Mouse (Mus musculus) hindbrain, embryonic 15.5 days (tissue): ENCODE results near the gene Tmem238l. TPM values are rescaled to one million over a fixed set of nuclear protein-coding genes. Genes with fewer than 3 reads are reported as not detected.

ENCODE experiments used
- ATAC-seq: fragments of 200-750 bp; cut with Nextera tagmentation; 2 replicates; pipeline ENCODE4 v1.8.0; 2017; ENCODE audit warnings: low read depth, moderate number of reproducible peaks, moderate TSS enrichment; ENCODE audit not compliant: low FRiP score
- H3K27ac ChIP-seq: fragments of 300-500 bp; sonication (generic); replicated peaks from 2 replicates; pipeline ENCODE4 v1.5.1; 2015; ENCODE audit warnings: mild to moderate bottlenecking, inconsistent platforms
- H3K27me3 ChIP-seq: fragments of 300-500 bp; sonication (generic); 2 replicates; pipeline ENCODE4 v1.6.1; 2015; ENCODE audit warnings: control low read depth, inconsistent platforms
- H3K36me3 ChIP-seq: fragments of 300-500 bp; sonication (generic); 2 replicates; pipeline ENCODE4 v1.6.1; 2015; ENCODE audit warnings: control low read depth, inconsistent platforms
- H3K4me1 ChIP-seq: fragments of 300-500 bp; sonication (generic); replicated peaks from 2 replicates; pipeline ENCODE4 v1.6.1; 2015; ENCODE audit warnings: control low read depth, inconsistent platforms
- H3K4me2 ChIP-seq: fragments of 300-500 bp; sonication (generic); 2 replicates; pipeline ENCODE4 v1.6.1; 2015; ENCODE audit warnings: moderate library complexity, mild to moderate bottlenecking, inconsistent platforms
- H3K4me3 ChIP-seq: fragments of 300-500 bp; sonication (generic); 2 replicates; pipeline ENCODE4 v1.5.1; 2015; ENCODE audit warnings: mild to moderate bottlenecking, inconsistent platforms
- H3K9ac ChIP-seq: fragments of 300-500 bp; sonication (generic); 2 replicates; pipeline ENCODE4 v1.6.1; 2015; ENCODE audit warnings: inconsistent platforms
- H3K9me3 ChIP-seq: fragments of 300-500 bp; sonication (generic); 2 replicates; pipeline ENCODE4 v1.6.1; 2016; ENCODE audit warnings: control low read depth, inconsistent platforms
- WGBS: fragments of 180-500 bp; shearing (Covaris S2); methylation state at CpG from one replicate; pipeline ENCODE4 v1.1.7; 2015; 5-methylcytosine and 5-hydroxymethylcytosine counted together
- polyA plus RNA-seq: library from polyadenylated mRNA; unstranded; fragments of >200 nt; fragmentation: Nextera tagmentation; extraction: Ambion mirVana; gene quantifications from 2 replicates; pipeline ENCODE4 v1.2.1, GENCODE M21; 2015

Gene Tmem238l
- polyA plus RNA-seq, 1 experiment from 2014 or later: not detected

DNA sequence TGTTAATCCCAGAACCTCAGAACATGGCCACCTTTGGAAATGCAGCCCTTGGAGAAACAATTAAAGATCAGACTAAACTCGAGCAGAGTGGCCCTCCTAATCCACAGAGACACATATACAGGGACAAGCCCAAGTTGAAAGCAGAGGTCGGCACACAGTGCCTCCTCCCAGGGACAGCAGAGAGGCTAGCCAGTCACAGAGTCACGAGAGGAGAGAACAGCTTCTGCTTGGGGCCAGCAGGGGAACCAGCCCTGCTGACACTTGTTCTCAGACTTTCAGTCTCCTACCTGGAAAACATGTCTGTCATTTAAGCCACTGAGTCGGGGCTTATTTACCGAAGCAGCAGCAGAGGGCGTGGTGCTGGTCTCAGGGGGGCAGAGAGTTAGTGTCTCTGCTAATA is 9.9 kb upstream of the Tmem238l start:
- no peak overlapping the region for H3K9ac ChIP-seq
- H3K9me3 ChIP-seq: no peaks in the 10 kb centered on the region
- no peaks in the 10 kb centered on the region for H3K4me1 ChIP-seq
- H3K4me2 ChIP-seq: no peak overlapping the region
- H3K27me3 ChIP-seq: no peaks in the 10 kb centered on the region
- no peaks in the 10 kb centered on the region for H3K36me3 ChIP-seq
- no peak overlapping the region for H3K27ac ChIP-seq
- WGBS: 74% methylated on average over 6 of the region's 6 CpGs
- no peak overlapping the region for H3K4me3 ChIP-seq
- ATAC-seq: no peak

DNA sequence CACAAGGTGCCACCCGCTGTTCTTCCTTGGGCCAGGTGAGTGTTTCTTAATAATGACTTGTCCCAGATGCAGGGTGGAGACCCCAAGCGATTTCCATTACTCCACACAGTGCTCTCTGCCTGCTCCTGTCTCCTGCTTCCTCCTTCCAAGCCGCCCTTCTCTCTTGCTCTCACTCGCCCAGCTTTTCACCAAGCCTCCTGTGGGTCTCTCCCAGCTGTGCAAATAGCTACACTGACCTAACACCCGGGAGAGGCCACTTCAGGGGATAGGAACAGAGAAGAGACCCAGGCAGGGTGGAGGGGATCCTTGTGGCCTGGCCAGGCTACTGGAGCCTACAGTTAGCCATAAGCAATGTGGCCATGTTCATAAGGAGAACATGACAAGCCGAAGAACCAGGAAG is 9.5 kb upstream of the Tmem238l start:
- H3K4me2 ChIP-seq: no peak overlapping the region
- H3K9ac ChIP-seq: no peak overlapping the region
- no peaks in the 10 kb centered on the region for H3K36me3 ChIP-seq
- H3K27me3 ChIP-seq: no peaks in the 10 kb centered on the region
- H3K4me3 ChIP-seq: no peak overlapping the region
- H3K9me3 ChIP-seq: no peaks in the 10 kb centered on the region
- H3K27ac ChIP-seq: no peak overlapping the region
- H3K4me1 ChIP-seq: no peaks in the 10 kb centered on the region
- ATAC-seq: no peak
- WGBS: 87% methylated on average over 6 of the region's 6 CpGs

DNA sequence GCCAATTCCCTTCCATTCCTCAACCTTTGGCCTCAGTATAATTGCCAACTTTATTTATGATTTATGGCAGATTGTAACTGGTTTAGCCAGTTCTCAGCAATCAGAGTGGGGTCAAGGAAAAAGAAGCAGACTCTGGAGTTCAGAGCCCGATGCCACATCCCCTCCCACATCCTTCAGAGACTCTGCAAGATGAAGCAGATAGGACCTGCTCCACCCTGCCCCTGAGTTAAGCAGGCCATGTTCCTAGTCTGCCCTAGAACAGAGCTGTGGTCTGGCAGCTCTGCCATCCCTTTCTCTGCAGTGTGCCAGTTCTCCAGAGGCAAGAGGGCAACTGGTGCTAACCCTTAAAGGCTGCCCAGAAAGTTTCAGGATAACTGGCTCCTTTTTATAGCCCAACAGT is 4.4 kb downstream of the Tmem238l start:
- no peaks in the 10 kb centered on the region for H3K4me1 ChIP-seq
- ATAC-seq: no peak
- no peak overlapping the region for H3K27ac ChIP-seq
- no peak overlapping the region for H3K9ac ChIP-seq
- H3K27me3 ChIP-seq: no peaks in the 10 kb centered on the region
- H3K9me3 ChIP-seq: no peaks in the 10 kb centered on the region
- no peaks in the 10 kb centered on the region for H3K36me3 ChIP-seq
- H3K4me2 ChIP-seq: no peak overlapping the region
- H3K4me3 ChIP-seq: no peak overlapping the region
- 88% methylated on average over 1 of the region's 1 CpGs for WGBS

DNA sequence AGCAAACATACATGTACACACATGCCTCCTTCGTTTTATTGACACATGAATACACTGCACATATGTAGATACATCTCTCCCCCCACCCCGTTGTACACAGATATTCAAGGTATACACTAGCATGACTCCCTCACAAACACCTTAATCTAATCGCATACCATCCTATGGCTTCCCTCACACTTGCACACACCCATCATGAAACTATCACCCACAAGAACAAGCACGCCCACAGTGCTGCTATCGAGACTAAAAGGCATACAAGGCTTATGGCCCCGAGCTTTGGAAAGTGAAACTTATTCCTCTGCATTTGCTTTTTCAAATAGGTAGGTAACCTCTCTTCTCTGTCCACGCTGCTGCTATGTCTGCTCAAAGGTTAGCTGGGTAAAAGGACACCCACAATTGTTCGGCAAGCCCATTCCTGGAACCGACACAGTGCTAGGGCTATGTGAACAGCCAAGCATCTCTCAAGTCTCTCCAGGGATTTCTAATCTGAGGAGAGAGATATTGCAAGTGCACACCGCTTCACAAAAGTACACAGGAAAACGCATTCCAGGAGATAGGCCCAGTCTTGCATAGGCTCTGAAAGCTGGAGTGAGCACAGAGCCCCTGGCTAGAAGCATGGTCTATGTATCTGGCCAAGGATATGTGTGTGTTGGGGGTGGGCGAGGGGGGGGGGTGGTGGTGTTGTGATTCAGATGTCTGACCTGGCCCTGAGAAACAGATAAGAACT is 5.2 kb downstream of the Tmem238l start:
- WGBS: 87% methylated on average over 12 of the region's 12 CpGs
- Histone ChIP-seq H3K27ac (no peak overlapping the region), H3K9ac (no peak overlapping the region), H3K4me1 (no peaks in the 10 kb centered on the region), H3K9me3 (no peaks in the 10 kb centered on the region), H3K4me2 (no peak overlapping the region), H3K4me3 (no peak overlapping the region), H3K36me3 (no peaks in the 10 kb centered on the region), H3K27me3 (no peaks in the 10 kb centered on the region)
- ATAC-seq: no peak

DNA sequence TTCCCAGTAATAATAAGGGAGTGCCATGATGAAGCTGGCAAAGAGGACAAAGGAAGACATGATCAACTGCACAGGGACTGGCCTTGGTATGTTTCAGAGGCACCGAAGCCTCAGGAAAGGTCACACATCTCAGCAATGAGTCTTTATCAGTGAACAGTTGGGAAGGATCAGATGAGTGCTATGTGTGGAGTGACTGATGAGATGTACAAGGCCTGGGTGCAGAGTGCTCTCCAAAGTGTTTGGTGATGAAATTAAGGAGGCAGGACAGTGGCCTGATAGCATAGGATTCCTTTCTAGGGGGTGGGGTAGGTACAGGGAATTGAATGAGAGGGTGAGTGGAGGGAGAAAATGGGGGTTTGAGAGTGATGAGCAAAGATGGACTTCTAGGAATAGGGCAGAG is 7.0 kb downstream of the Tmem238l start:
- Histone ChIP-seq H3K9me3 (no peaks in the 10 kb centered on the region), H3K4me3 (no peak overlapping the region)
- no peak for ATAC-seq

DNA sequence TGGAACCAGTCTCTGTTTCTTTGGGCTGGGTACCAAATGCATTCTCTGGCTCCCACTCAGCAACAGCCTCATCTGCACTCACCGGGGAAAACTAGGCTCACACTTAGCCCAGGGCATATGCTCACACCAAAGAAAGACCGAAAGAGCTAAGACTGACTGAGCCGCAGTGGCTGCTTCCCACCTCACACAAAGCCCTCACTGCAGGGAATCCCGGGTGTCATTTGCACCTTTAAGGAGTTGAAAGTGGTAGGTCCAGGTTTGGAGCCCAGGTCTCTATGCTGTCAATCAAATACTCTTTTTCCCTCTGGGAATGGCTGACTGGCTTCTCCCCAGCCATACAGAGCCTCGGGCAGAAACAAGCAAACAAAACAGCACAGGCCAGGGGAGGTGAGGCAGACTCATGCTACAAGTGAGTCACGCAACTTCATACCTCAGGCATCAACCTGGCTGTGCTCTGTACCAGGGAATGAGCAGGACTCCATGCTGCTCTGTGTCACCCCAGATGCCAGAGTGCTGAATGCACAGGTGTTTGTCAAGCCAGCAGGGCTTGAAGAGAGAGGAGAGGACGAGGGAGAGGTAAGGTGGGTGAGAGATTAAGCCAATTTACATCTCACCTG is 10.2 kb downstream of the Tmem238l start:
- ATAC-seq: no peak
- no peaks in the 10 kb centered on the region for H3K36me3 ChIP-seq
- H3K9ac ChIP-seq: no peak overlapping the region
- H3K27me3 ChIP-seq: no peaks in the 10 kb centered on the region
- H3K9me3 ChIP-seq: no peaks in the 10 kb centered on the region
- no peak overlapping the region for H3K4me3 ChIP-seq
- H3K4me1 ChIP-seq: no peaks in the 10 kb centered on the region
- H3K27ac ChIP-seq: no peak overlapping the region
- 22% methylated on average over 7 of the region's 7 CpGs for WGBS
- H3K4me2 ChIP-seq: no peak overlapping the region

More for the DNA sequence above, 7.0 kb downstream of the Tmem238l start:
- Histone ChIP-seq H3K9ac (no peak overlapping the region), H3K36me3 (no peaks in the 10 kb centered on the region), H3K27ac (no peak overlapping the region), H3K4me1 (no peaks in the 10 kb centered on the region), H3K27me3 (no peaks in the 10 kb centered on the region), H3K4me2 (no peak overlapping the region)
- WGBS: 95% methylated on average over 1 of the region's 1 CpGs

DNA sequence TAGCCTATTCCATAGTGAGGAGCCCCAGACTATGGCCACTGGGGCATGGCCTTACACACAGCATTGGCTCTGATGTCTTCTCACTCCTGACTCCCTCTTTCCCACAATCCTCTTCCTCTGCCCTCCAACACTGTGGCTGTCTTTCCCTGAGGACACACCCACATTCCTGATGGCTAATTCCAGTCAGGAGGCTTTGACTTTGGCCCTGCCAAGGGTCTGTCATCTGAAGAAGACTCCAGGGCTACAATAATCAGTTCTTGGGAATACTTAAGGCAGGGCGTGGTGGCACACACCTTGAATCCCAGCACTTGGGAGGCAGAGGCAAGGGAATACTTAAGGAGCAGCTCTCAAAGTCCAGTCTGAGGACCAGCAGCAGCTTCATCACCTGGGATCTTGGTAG is 12.1 kb downstream of the Tmem238l start:
- H3K4me1 ChIP-seq: no peaks in the 10 kb centered on the region
- ATAC-seq: no peak
- no peaks in the 10 kb centered on the region for H3K27me3 ChIP-seq
- no peak overlapping the region for H3K4me3 ChIP-seq
- H3K9me3 ChIP-seq: no peaks in the 10 kb centered on the region
- 94% methylated on average over 1 of the region's 1 CpGs for WGBS
- H3K4me2 ChIP-seq: no peak overlapping the region
- H3K27ac ChIP-seq: no peak overlapping the region
- H3K36me3 ChIP-seq: no peaks in the 10 kb centered on the region
- H3K9ac ChIP-seq: no peak overlapping the region

DNA sequence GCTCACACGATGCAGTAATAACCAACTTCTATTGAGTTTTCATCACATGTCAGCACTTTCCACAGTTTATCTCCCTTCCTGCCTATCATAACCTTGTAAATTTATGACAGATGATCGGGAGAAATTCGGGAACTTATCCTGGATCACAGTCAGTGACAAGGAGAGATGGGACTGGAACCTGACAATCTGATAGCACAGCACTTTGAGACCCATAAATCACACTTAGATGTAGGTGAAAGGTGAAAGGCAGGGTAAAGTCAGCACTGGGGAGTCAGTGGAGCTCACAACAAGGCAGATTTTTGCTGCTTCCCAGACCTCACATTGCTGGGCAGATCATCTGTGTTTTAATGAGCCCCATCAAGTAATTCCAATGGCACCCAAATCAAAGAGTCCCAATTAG is 17.1 kb downstream of the Tmem238l start:
- WGBS: 85% methylated on average over 3 of the region's 3 CpGs

DNA sequence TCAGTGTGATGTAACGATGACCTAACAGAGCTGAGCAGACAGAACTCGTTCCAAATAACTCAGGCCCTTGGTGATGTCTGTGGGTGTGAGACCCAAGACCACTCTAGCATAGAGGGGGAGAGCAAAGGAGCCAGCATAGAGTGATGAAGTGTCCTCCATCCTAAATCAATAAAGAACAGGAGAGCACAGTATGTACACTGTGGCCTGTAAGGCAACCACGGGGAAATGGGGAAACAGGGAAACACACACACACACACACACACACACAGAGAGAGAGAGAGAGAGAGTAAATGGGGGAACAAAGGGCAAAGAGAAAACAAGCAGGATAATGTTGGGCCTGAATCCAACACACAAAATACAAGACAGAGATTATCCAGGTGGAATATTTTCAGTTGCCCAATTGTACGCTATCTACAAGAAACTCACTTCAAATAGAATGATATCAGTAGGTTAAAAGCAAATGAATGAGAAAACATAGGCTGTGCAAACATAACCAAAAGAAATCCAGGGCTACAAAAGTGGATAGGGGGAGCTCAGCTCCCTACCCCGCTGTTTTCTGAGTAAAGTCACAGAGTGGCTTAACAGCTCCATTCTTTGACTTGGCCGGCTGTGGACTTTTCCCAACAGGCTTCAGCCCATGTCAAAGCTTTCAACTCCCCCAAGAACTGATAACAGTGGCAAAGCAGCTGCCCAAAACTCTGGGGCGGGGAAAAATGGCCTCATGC is 19.3 kb downstream of the Tmem238l start:
- Histone ChIP-seq H3K9me3 (0 out of 2 replicates have a peak, but pooled peaks cover 10% of the 10 kb centered on the region), H3K9ac (no peak overlapping the region), H3K4me2 (no peak overlapping the region), H3K27me3 (no peaks in the 10 kb centered on the region), H3K4me1 (no peaks in the 10 kb centered on the region), H3K27ac (no peak overlapping the region), H3K36me3 (no peaks in the 10 kb centered on the region), H3K4me3 (no peak overlapping the region)
- ATAC-seq: no peak
- 94% methylated on average over 7 of the region's 7 CpGs for WGBS

More for the DNA sequence above, 17.1 kb downstream of the Tmem238l start:
- Histone ChIP-seq H3K9me3 (0 out of 2 replicates have a peak, but pooled peaks cover 10% of the 10 kb centered on the region), H3K27me3 (no peaks in the 10 kb centered on the region), H3K4me2 (no peak overlapping the region), H3K4me3 (no peak overlapping the region), H3K4me1 (no peaks in the 10 kb centered on the region), H3K36me3 (no peaks in the 10 kb centered on the region), H3K27ac (no peak overlapping the region), H3K9ac (no peak overlapping the region)
- no peak for ATAC-seq

DNA sequence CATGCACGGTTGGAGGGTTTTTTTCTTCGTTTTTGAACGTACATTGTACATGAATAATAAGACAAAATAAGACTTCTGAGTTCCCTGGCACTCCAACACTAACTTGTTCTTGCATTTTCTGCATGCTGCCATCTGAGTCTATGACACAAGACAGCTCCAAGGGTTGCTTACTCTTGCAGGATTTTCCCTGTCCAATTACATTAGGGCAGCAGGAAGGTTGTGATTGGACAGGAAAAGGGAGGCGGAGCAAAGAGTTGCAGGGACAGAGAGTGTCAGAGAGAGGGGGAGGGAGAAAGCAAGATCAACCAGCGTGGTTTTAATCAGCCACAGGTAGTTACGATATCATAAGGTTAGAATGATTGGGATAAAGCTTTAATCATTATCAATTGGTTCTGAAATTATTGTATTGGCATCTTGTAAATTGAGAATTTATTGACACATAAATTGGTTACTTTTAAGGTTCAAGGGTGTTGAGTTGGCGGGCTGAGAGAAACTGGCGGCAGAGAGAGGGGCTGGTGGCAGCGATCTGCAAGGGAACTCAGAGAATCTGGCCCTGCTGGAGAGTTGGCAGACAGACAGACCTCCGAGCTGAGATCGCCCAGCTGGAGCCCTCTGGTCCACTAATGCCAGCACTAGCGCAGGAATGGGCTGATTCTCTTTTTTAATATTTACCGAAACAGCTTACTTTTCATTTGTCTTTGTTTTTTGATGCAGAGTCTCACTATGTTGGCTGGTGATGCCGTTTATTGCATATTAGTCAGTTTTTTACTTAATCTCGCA is 25.1 kb downstream of the Tmem238l start:
- no peaks in the 10 kb centered on the region for H3K27me3 ChIP-seq
- H3K36me3 ChIP-seq: no peaks in the 10 kb centered on the region
- H3K27ac ChIP-seq: no peak overlapping the region
- H3K4me1 ChIP-seq: peaks cover 15% of the 10 kb centered on the region
- H3K9ac ChIP-seq: no peak overlapping the region
- H3K4me2 ChIP-seq: no peak overlapping the region
- no peaks in the 10 kb centered on the region for H3K9me3 ChIP-seq
- no peak overlapping the region for H3K4me3 ChIP-seq
- 78% methylated on average over 15 of the region's 15 CpGs for WGBS
- no peak for ATAC-seq

DNA sequence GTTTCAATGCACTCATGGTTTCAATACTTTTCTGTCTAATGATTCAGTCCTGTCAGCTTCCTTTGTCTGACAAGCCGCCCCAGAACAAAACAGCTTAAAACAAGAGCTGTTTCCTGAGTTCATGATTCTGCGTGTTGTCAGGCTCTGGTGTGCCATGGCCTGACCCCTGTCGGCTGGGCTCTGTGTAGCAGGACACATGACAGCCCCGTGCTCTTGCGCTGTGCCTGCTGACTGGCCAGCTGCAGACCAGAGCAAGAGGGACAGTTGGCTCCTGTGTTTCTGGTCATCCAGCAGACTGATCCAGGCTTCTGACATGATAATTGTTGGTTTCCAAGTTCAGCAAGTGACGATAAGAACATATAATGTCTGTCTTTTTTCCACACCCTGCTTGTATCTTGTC is 26.4 kb downstream of the Tmem238l start:
- no peak for ATAC-seq
- Histone ChIP-seq H3K9ac (no peak overlapping the region), H3K4me2 (no peak overlapping the region), H3K4me3 (no peak overlapping the region), H3K27ac (no peak overlapping the region), H3K4me1 (peaks cover 15% of the 10 kb centered on the region), H3K27me3 (no peaks in the 10 kb centered on the region), H3K36me3 (no peaks in the 10 kb centered on the region), H3K9me3 (no peaks in the 10 kb centered on the region)
- WGBS: 38% methylated on average over 6 of the region's 6 CpGs
